Mouse (Mus musculus): ENCODE data around the gene Lipc. TPM values are rescaled to one million over a fixed set of nuclear protein-coding genes. Genes with fewer than 3 reads are reported as not detected.

Lipc gene
- total and polyA plus RNA-seq, 2 experiments from 2014 or later: 0.29 to 0.81 TPM

GRCm38 (mm10) chr9:70870326-70870725 is 81.7 kb downstream of the Lipc start:
- no peak for ATAC-seq
- no peaks in the 10 kb centered on the region for H3K27me3 ChIP-seq (ENCODE audit: insufficient read depth, low read length)
- H3K4me2 ChIP-seq (ENCODE audit: low read depth): no peak overlapping the region
- H3K4me1 ChIP-seq (ENCODE audit: insufficient read depth): no peaks in the 10 kb centered on the region
- no peaks in the 10 kb centered on the region for H3K36me3 ChIP-seq (ENCODE audit: insufficient read depth)
- H3K27ac ChIP-seq (ENCODE audit: low read depth, low read length): no peak overlapping the region
- no peak for DNase-seq
- H3K9me3 ChIP-seq (ENCODE audit: low read length): no peaks in the 10 kb centered on the region
- no peak overlapping the region for H3K4me3 ChIP-seq (ENCODE audit: low read depth, low read length)
- no peak for TF ChIP-seq CTCF (IDR thresholded peaks at IDR 0.05; ENCODE audit: low read depth)
- WGBS: 93% methylated on average over 4 of the region's 4 CpGs
- H3K9ac ChIP-seq: no peak overlapping the region

GRCm38 (mm10) chr9:70869169-70869873 is 82.7 kb downstream of the Lipc start:
- H3K4me3 ChIP-seq (ENCODE audit: low read depth, low read length): no peak overlapping the region
- H3K27me3 ChIP-seq (ENCODE audit: insufficient read depth, low read length): no peaks in the 10 kb centered on the region
- H3K9me3 ChIP-seq (ENCODE audit: low read length): no peaks in the 10 kb centered on the region
- no peaks in the 10 kb centered on the region for H3K4me1 ChIP-seq (ENCODE audit: insufficient read depth)
- TF ChIP-seq CTCF (IDR thresholded peaks at IDR 0.05; ENCODE audit: low read depth): no peak
- no peak for ATAC-seq
- no peaks in the 10 kb centered on the region for H3K36me3 ChIP-seq (ENCODE audit: insufficient read depth)
- no peak for DNase-seq
- H3K4me2 ChIP-seq (ENCODE audit: low read depth): no peak overlapping the region
- WGBS: 65% methylated on average over 5 of the region's 5 CpGs
- no peak overlapping the region for H3K9ac ChIP-seq
- no peak overlapping the region for H3K27ac ChIP-seq (ENCODE audit: low read depth, low read length)

- Histone ChIP-seq H3K9me3 (ENCODE audit: low read length) (no peaks in the 10 kb centered on the region), H3K4me3 (ENCODE audit: low read depth, low read length) (no peak overlapping the region), H3K36me3 (ENCODE audit: insufficient read depth) (no peaks in the 10 kb centered on the region), H3K9ac (no peak overlapping the region), H3K27ac (ENCODE audit: low read depth, low read length) (no peak overlapping the region), H3K4me2 (ENCODE audit: low read depth) (no peak overlapping the region), H3K4me1 (ENCODE audit: insufficient read depth) (no peaks in the 10 kb centered on the region), H3K27me3 (ENCODE audit: insufficient read depth, low read length) (no peaks in the 10 kb centered on the region)
- TF ChIP-seq CTCF (IDR thresholded peaks at IDR 0.05; ENCODE audit: low read depth): no peak
- 93% methylated on average over 4 of the region's 4 CpGs for WGBS
- DNase-seq (no peak), ATAC-seq (no peak)
These were observed 84.6 kb downstream of the Lipc start for GRCm38 (mm10) chr9:70867381-70867780.

- no peak overlapping the region for H3K4me3 ChIP-seq (ENCODE audit: low read depth, low read length)
- H3K36me3 ChIP-seq (ENCODE audit: insufficient read depth): no peaks in the 10 kb centered on the region
- H3K27me3 ChIP-seq (ENCODE audit: insufficient read depth, low read length): no peaks in the 10 kb centered on the region
- H3K4me2 ChIP-seq (ENCODE audit: low read depth): no peak overlapping the region
- H3K27ac ChIP-seq (ENCODE audit: low read depth, low read length): no peak overlapping the region
- ATAC-seq: no peak
- TF ChIP-seq CTCF (IDR thresholded peaks at IDR 0.05; ENCODE audit: low read depth): no peak
- DNase-seq: no peak
- H3K9me3 ChIP-seq (ENCODE audit: low read length): no peaks in the 10 kb centered on the region
- H3K9ac ChIP-seq: no peak overlapping the region
- 72% methylated on average over 8 of the region's 8 CpGs for WGBS
- H3K4me1 ChIP-seq (ENCODE audit: insufficient read depth): no peaks in the 10 kb centered on the region
These were observed 88.0 kb downstream of the Lipc start for GRCm38 (mm10) chr9:70864039-70864438.

GRCm38 (mm10) chr9:70863299-70863698 is 88.7 kb downstream of the Lipc start:
- no peak overlapping the region for H3K4me3 ChIP-seq (ENCODE audit: low read depth, low read length)
- no peaks in the 10 kb centered on the region for H3K9me3 ChIP-seq (ENCODE audit: low read length)
- no peak for ATAC-seq
- H3K36me3 ChIP-seq (ENCODE audit: insufficient read depth): no peaks in the 10 kb centered on the region
- H3K4me1 ChIP-seq (ENCODE audit: insufficient read depth): no peaks in the 10 kb centered on the region
- H3K27me3 ChIP-seq (ENCODE audit: insufficient read depth, low read length): no peaks in the 10 kb centered on the region
- H3K27ac ChIP-seq (ENCODE audit: low read depth, low read length): no peak overlapping the region
- 55% methylated on average over 8 of the region's 8 CpGs for WGBS
- H3K9ac ChIP-seq: no peak overlapping the region
- no peak overlapping the region for H3K4me2 ChIP-seq (ENCODE audit: low read depth)
- no peak for DNase-seq
- no peak for TF ChIP-seq CTCF (IDR thresholded peaks at IDR 0.05; ENCODE audit: low read depth)

GRCm38 (mm10) chr9:70859233-70859632 is 92.8 kb downstream of the Lipc start:
- ATAC-seq (no peak), DNase-seq (no peak)
- Histone ChIP-seq H3K9ac (no peak overlapping the region), H3K4me3 (ENCODE audit: low read depth, low read length) (no peak overlapping the region), H3K27ac (ENCODE audit: low read depth, low read length) (no peak overlapping the region), H3K27me3 (ENCODE audit: insufficient read depth, low read length) (no peaks in the 10 kb centered on the region), H3K36me3 (ENCODE audit: insufficient read depth) (no peaks in the 10 kb centered on the region), H3K9me3 (ENCODE audit: low read length) (no peaks in the 10 kb centered on the region), H3K4me1 (ENCODE audit: insufficient read depth) (no peaks in the 10 kb centered on the region), H3K4me2 (ENCODE audit: low read depth) (no peak overlapping the region)
- TF ChIP-seq CTCF (IDR thresholded peaks at IDR 0.05; ENCODE audit: low read depth): no peak
- whole genome bisulfite sequencing: 71% methylated on average over 5 of the region's 5 CpGs

- H3K4me3 ChIP-seq (ENCODE audit: low read depth, low read length): no peak overlapping the region
- ATAC-seq: peak; percentile 48
- WGBS: 52% methylated on average over 6 of the region's 6 CpGs
- no peak overlapping the region for H3K4me2 ChIP-seq (ENCODE audit: low read depth)
- DNase-seq: peak; percentile 53
- no peak overlapping the region for H3K9ac ChIP-seq
- H3K27ac ChIP-seq (ENCODE audit: low read depth, low read length): no peak overlapping the region
- H3K27me3 ChIP-seq (ENCODE audit: insufficient read depth, low read length): no peaks in the 10 kb centered on the region
- H3K9me3 ChIP-seq (ENCODE audit: low read length): no peaks in the 10 kb centered on the region
- H3K4me1 ChIP-seq (ENCODE audit: insufficient read depth): no peaks in the 10 kb centered on the region
- no peaks in the 10 kb centered on the region for H3K36me3 ChIP-seq (ENCODE audit: insufficient read depth)
- no peak for TF ChIP-seq CTCF (IDR thresholded peaks at IDR 0.05; ENCODE audit: low read depth)
These were observed 96.2 kb downstream of the Lipc start for GRCm38 (mm10) chr9:70855868-70856267.

Data from forebrain, postnatal 0 days (tissue).